Mouse (Mus musculus) adrenal gland (tissue): ENCODE data around the gene Hist1h2ba.

Source experiments
- intact Hi-C: fragments of 180-260 bp; cut with DNase I; formaldehyde crosslinking; loops from one replicate; pipeline ENCODE4 v1.15.1; 2025
- long read RNA-seq, 2 experiments: library from polyadenylated mRNA; unstranded; transcript quantifications; one replicate each; pipeline ENCODE4 v2.0.0; 2020; ENCODE audit warnings: borderline replicate concordance in 1 of 2; ENCODE audit not compliant: insufficient replicate concordance in 1 of 2

The Hist1h2ba gene
- long read RNA-seq, experiment 1, result 0 reads
- long read RNA-seq, experiment 2, result 0 reads

- intact Hi-C loops, result no loop called here
These were observed at the start of gene Hist1h2ba for GRCm38 (mm10) chr13:23933421-23934210. Gene Hist1h2ba (minus strand): TSS chr13:23934156.

- intact Hi-C loops, result no loop called here
These were observed 38.3 kb upstream of the Hist1h2ba start for GRCm38 (mm10) chr13:23972271-23972670.

- intact Hi-C loops, result no loop called here
These were observed 37.9 kb upstream of the Hist1h2ba start for GRCm38 (mm10) chr13:23971870-23972269.

GRCm38 (mm10) chr13:23964909-23965308 lies 31.0 kb upstream of the Hist1h2ba start:
- intact Hi-C loops, result no loop called here

GRCm38 (mm10) chr13:23959776-23960175 lies 25.8 kb upstream of the Hist1h2ba start:
- intact Hi-C loops, result no loop called here

- intact Hi-C loops, result loop anchor here (2.0 kb wide), 1 partner anchor 118 kb away; no protein-coding TSS in a partner anchor
These were observed 17.0 kb upstream of the Hist1h2ba start for GRCm38 (mm10) chr13:23950928-23951327.

GRCm38 (mm10) chr13:23949484-23950246 lies 15.7 kb upstream of the Hist1h2ba start:
- intact Hi-C loops, result loop anchor here (2.0 to 5.0 kb wide), 2 partner anchors 37 to 117 kb away; no protein-coding TSS in a partner anchor

- intact Hi-C loops, result loop anchor here (5.0 kb wide), 1 partner anchor 34 kb away; no protein-coding TSS in a partner anchor
These were observed 12.3 kb upstream of the Hist1h2ba start for GRCm38 (mm10) chr13:23946254-23946653.

- intact Hi-C loops, result no loop called here
These were observed 8.9 kb upstream of the Hist1h2ba start for GRCm38 (mm10) chr13:23942861-23943260.

GRCm38 (mm10) chr13:23940291-23940690 lies 6.3 kb upstream of the Hist1h2ba start:
- intact Hi-C loops, result no loop called here

- intact Hi-C loops, result no loop called here
These were observed 4.7 kb upstream of the Hist1h2ba start for GRCm38 (mm10) chr13:23938699-23939098.

GRCm38 (mm10) chr13:23934211-23934520 lies 210 bp upstream of the Hist1h2ba start, which contains the start of gene Hist1h2aa:
Gene Hist1h2aa (plus strand): TSS chr13:23934462.
- intact Hi-C loops, result no loop called here

GRCm38 (mm10) chr13:23930904-23931303 lies 3.1 kb downstream of the Hist1h2ba start:
- intact Hi-C loops, result no loop called here

- intact Hi-C loops, result no loop called here
These were observed 3.5 kb downstream of the Hist1h2ba start for GRCm38 (mm10) chr13:23930461-23930860.

- intact Hi-C loops, result no loop called here
These were observed 5.3 kb downstream of the Hist1h2ba start for GRCm38 (mm10) chr13:23928637-23929036.

GRCm38 (mm10) chr13:23925792-23926191 lies 8.2 kb downstream of the Hist1h2ba start:
- intact Hi-C loops, result no loop called here

- intact Hi-C loops, result no loop called here
These were observed 16.3 kb downstream of the Hist1h2ba start for GRCm38 (mm10) chr13:23917674-23918073.

- intact Hi-C loops, result no loop called here
These were observed 17.8 kb downstream of the Hist1h2ba start for GRCm38 (mm10) chr13:23916132-23916531.

GRCm38 (mm10) chr13:23914376-23915167 lies 19.4 kb downstream of the Hist1h2ba start, which contains the start of gene Slc17a4:
Gene Slc17a4 (minus strand): TSS chr13:23915009.
- intact Hi-C loops, result loop anchor here (5.0 kb wide), 1 partner anchor 33 kb away; no protein-coding TSS in a partner anchor

- intact Hi-C loops, result loop anchor here (5.0 kb wide), 1 partner anchor 33 kb away; no protein-coding TSS in a partner anchor
These were observed 20.1 kb downstream of the Hist1h2ba start for GRCm38 (mm10) chr13:23913791-23914306.

- intact Hi-C loops, result loop anchor here (5.0 kb wide), 1 partner anchor 36 kb away; no protein-coding TSS in a partner anchor
These were observed 22.6 kb downstream of the Hist1h2ba start for GRCm38 (mm10) chr13:23911335-23911734.
